Mouse (Mus musculus) megakaryocyte, embryonic 14.5 days (primary cell): ENCODE measurements at regions not wholly inside any gene's neighbourhood (a gene's known extent, or its start where the extent isn't known, plus 50 kb on each side); places are given as distances from the start of the nearest gene placed in this dataset.

Source experiments
- H3K27me3 ChIP-seq: replicated peaks from 2 replicates; pipeline ENCODE3; 2012; ENCODE audit warnings: inconsistent platforms
- H3K36me3 ChIP-seq: replicated peaks from 2 replicates; pipeline ENCODE3; 2012; ENCODE audit warnings: low read length, inconsistent platforms, mixed read lengths
- H3K4me1 ChIP-seq: 2 replicates; pipeline ENCODE4 v1.6.1; 2012; ENCODE audit warnings: inconsistent platforms
- H3K4me3 ChIP-seq: replicated peaks from 2 replicates; pipeline ENCODE3; 2012; ENCODE audit warnings: moderate library complexity, mild to moderate bottlenecking, inconsistent platforms
- H3K9me3 ChIP-seq: 2 replicates; pipeline ENCODE4 v1.6.1; 2012; ENCODE audit warnings: inconsistent platforms
- FLI1 ChIP-seq: IDR thresholded peaks from 2 replicates; pipeline ENCODE4 v1.6.1; 2012; ENCODE audit warnings: low read length, inconsistent platforms, mixed read lengths
- GATA1 ChIP-seq: IDR thresholded peaks from 3 replicates; pipeline ENCODE4 v1.6.1; 2012; ENCODE audit warnings: mixed read lengths, low read length, inconsistent platforms, borderline replicate concordance

DNA sequence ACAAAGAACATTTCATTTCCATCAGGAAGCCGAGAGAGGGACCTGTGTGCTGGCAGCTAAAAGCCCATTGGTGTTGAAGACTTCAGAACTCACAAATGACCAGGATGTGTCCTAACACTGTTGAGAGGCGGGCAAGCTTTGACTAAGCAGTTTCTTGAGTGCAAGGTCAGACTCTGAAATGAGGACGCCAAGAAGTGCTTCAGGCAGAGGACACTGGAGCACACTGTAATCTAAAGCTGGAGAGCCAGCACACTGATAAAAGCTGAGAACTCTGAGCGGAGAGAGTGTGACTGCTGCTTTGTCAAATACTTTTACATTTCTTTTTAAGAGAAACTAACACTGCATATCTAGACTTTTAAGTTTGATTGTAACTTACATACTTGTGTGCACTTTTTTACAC, 72.5 kb upstream of the Dph5 start:
- no peaks in the 10 kb centered on the region for H3K27me3 ChIP-seq
- no peaks in the 10 kb centered on the region for H3K36me3 ChIP-seq
- no peak for TF ChIP-seq GATA1
- TF ChIP-seq FLI1 = no peak
- peaks cover 70% of the 10 kb centered on the region for H3K4me1 ChIP-seq
- no peaks in the 10 kb centered on the region for H3K9me3 ChIP-seq
- H3K4me3 ChIP-seq = peak overlapping the region; percentile 85

GRCm38 (mm10) chr3:115815571-115816156, 72.0 kb upstream of the Dph5 start:
- Histone ChIP-seq H3K36me3 (no peaks in the 10 kb centered on the region), H3K4me3 (peak overlapping the region; percentile 85), H3K4me1 (peaks cover 71% of the 10 kb centered on the region), H3K27me3 (no peaks in the 10 kb centered on the region), H3K9me3 (no peaks in the 10 kb centered on the region)
- TF ChIP-seq GATA1 (no peak), FLI1 (no peak)

DNA sequence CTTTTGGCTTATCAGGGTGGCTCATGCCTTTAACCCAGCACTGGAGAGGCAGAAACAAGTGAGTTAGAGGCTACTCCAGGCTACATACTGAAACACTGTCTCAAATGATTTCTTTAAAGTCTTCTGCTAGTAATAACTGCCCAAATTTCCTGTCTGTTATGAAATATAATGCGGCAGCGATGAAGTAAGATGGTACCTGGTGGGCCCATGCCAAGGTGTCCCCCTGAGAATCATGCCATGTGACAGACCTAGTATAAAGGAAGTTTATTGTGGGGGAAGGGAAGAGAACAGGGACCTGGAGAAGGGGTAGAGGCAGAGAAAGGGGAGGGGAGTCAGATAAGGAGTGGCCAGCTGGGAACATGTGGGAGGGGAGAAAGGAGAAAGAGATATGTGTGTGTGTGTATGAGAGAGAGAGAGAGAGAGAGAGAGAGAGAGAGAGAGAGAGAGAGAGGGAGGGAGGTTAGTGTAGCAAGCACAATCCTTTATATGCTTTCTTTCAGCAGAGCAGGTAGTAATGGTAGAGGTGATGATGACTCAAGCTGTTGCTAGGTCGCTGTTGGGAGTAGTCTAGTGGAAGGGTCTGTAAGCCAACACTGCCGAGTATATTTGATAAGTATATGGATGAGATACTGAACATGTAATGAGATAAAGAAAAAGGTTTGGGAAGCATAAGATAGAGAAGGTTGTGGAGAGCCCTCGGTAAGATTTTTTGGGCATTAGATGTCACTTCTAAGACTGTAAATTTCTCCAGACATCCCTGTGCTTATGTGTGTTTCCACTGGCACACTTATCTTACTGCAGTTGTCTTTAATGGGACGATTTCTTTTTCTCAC, 71.1 kb upstream of the Dph5 start:
- Histone ChIP-seq H3K36me3 (no peaks in the 10 kb centered on the region), H3K4me1 (peaks cover 80% of the 10 kb centered on the region), H3K9me3 (no peaks in the 10 kb centered on the region), H3K4me3 (peak overlapping the region; percentile 85), H3K27me3 (no peaks in the 10 kb centered on the region)
- TF ChIP-seq GATA1 (no peak), FLI1 (no peak)

- H3K27me3 ChIP-seq = no peaks in the 10 kb centered on the region
- no peak overlapping the region for H3K4me3 ChIP-seq
- no peaks in the 10 kb centered on the region for H3K9me3 ChIP-seq
- H3K4me1 ChIP-seq = peaks cover 85% of the 10 kb centered on the region
- no peaks in the 10 kb centered on the region for H3K36me3 ChIP-seq
- TF ChIP-seq GATA1 = no peak
- TF ChIP-seq FLI1 = no peak
These were observed 69.9 kb upstream of the Dph5 start for GRCm38 (mm10) chr3:115817771-115818170.

DNA sequence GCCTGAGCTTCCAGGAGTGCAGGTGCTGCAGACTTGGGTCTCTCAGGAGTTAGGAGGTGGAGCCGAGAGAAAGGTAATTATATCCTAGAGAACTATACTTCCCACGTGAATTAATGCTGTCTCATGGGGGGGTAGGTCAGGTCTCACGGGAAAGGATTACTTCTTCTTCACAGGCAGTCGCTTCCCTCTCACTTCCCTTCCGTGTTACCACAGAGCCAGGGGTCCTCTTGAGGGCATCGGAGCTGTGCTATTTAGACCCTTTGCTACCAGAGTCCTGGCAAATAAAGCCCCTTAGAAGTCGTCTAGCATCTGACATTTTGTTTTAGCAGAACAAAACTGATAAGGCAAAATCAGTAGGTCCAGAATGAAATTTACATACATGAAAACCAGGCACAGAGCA, 68.9 kb upstream of the Dph5 start:
- peak overlapping the region; percentile 88 for H3K4me3 ChIP-seq
- TF ChIP-seq FLI1 (no peak), GATA1 (no peak)
- H3K27me3 ChIP-seq = no peaks in the 10 kb centered on the region
- no peaks in the 10 kb centered on the region for H3K9me3 ChIP-seq
- no peaks in the 10 kb centered on the region for H3K36me3 ChIP-seq
- H3K4me1 ChIP-seq = peaks cover 83% of the 10 kb centered on the region

DNA sequence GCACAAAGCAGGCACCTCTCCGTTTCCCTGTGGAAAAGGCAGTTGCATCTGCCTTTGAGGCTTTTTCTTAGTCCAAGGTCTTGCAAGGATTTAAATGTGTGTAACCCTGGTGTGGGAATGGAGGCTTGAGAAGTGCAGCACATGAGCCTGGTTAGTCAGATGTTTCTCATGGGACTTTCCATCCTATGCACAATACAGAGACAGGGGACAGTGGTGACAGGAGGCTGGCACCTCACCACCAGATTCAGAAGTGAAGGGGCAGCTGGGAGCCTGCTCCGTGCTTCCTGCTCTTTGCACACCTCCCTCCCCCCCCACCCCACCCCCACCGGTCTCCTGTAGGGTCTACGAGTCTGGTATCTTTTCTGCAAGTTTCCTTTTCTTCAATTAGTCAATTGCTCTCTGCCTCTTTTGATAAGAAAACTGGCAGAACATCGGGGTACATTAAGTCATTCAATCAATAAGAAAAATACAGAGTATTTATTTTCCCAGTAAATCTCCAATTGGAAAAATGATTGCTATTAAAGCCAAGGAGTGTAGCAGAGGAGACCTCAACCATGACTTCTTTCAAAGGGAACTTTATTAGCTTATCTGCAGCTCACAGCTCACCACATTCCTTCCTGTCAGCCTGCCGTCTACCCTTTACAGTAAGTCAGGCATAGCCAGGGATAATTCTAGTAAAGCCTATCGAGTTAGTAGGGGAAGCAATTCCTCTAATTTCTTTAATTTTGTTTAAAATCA, 68.1 kb upstream of the Dph5 start:
- Histone ChIP-seq H3K4me3 (peak overlapping the region; percentile 88), H3K9me3 (no peaks in the 10 kb centered on the region)
- TF ChIP-seq GATA1 = peak; percentile 92; the same call in 2 of the 3 replicates
- TF ChIP-seq FLI1 = no peak

GRCm38 (mm10) chr3:115820139-115820481, 67.5 kb upstream of the Dph5 start:
- Histone ChIP-seq H3K9me3 (no peaks in the 10 kb centered on the region), H3K27me3 (no peaks in the 10 kb centered on the region), H3K4me1 (peaks cover 79% of the 10 kb centered on the region), H3K4me3 (peak overlapping the region; percentile 88), H3K36me3 (no peaks in the 10 kb centered on the region)
- no peak for TF ChIP-seq FLI1
- TF ChIP-seq GATA1 = no peak

More for the DNA sequence above, 68.1 kb upstream of the Dph5 start:
- H3K27me3 ChIP-seq = no peaks in the 10 kb centered on the region
- H3K4me1 ChIP-seq = peaks cover 81% of the 10 kb centered on the region
- no peaks in the 10 kb centered on the region for H3K36me3 ChIP-seq

GRCm38 (mm10) chr3:115821627-115822026, 66.0 kb upstream of the Dph5 start:
- TF ChIP-seq FLI1 (no peak), GATA1 (no peak)
- Histone ChIP-seq H3K4me1 (peaks cover 64% of the 10 kb centered on the region), H3K9me3 (no peaks in the 10 kb centered on the region), H3K4me3 (no peak overlapping the region), H3K36me3 (no peaks in the 10 kb centered on the region), H3K27me3 (no peaks in the 10 kb centered on the region)

DNA sequence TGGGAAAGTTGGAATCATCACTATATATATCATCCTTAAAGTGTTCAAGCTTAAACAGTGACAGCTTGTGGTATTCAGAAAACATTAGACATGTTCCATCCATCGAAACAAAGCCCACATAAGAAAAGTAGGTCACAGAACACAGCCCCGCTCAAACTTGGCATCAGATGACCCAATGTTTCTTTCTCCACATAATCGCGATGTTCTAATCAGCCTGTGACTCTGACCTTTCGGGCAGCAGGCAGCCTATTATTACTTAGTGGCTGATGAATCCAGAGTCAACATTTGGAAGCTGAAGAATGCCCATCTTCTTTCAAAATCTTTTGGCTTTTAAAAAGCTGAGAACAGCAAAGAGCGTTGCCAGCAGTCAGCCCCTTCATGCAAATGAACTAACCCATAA, 65.1 kb upstream of the Dph5 start:
- H3K27me3 ChIP-seq = no peaks in the 10 kb centered on the region
- H3K36me3 ChIP-seq = peaks cover 6% of the 10 kb centered on the region
- H3K9me3 ChIP-seq = peaks cover 5% of the 10 kb centered on the region
- TF ChIP-seq FLI1 = no peak
- no peak for TF ChIP-seq GATA1
- H3K4me1 ChIP-seq = peaks cover 55% of the 10 kb centered on the region
- no peak overlapping the region for H3K4me3 ChIP-seq

DNA sequence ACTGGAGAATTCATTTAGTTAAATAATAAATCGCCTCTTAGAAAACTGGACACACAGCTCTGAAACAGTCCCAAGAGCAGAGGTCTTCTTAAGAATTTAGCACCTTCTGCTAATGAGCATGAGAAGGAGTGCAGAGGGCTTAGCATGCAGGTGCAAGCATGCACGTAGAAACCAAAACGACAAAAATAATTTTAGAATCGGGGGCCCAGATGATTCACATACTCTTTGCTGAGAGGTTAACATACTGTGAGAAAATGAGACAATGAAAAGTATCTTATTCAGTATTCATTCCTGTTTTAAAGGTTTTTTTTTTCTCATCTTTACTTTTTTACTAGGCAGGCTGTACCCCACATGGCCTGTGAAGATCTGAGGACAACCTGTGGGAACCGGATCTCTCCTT, 63.9 kb upstream of the Dph5 start:
- Histone ChIP-seq H3K9me3 (peaks cover 5% of the 10 kb centered on the region), H3K4me3 (no peak overlapping the region), H3K27me3 (no peaks in the 10 kb centered on the region), H3K4me1 (peaks cover 42% of the 10 kb centered on the region), H3K36me3 (peaks cover 6% of the 10 kb centered on the region)
- TF ChIP-seq GATA1 (no peak), FLI1 (no peak)
